Mouse (Mus musculus): ENCODE results near the gene Aip.

GRCm38 (mm10) chr19:4148819-4149218 lies 23.2 kb upstream of the Aip start:
- TF ChIP-seq CTCF (IDR thresholded peaks at IDR 0.05; ENCODE audit: control insufficient read depth, insufficient read depth, low read length): no peak
- TF ChIP-seq POLR2A (IDR thresholded peaks at IDR 0.05; ENCODE audit: borderline replicate concordance, control insufficient read depth, low read depth, low read length): no peak
